Mouse (Mus musculus) adrenal gland, postnatal 36 days (tissue): ENCODE measurements around the gene Rhbdl2. TPM values are rescaled to one million over a fixed set of nuclear protein-coding genes. Genes with fewer than 3 reads are reported as not detected.

Source experiments
- DNase-seq, 2 experiments: peaks; one replicate each; pipeline ENCODE4 v3.0.0; 2021; ENCODE audit warnings: mixed read lengths in 1 of 2
- total RNA-seq, 2 experiments: library from RNA; stranded (reverse); gene quantifications; 2 replicates each; pipeline ENCODE4 v1.2.3; 2021

Rhbdl2 gene
- total RNA-seq, 2 experiments from 2014 or later: 1.1 to 2.7 TPM

DNA sequence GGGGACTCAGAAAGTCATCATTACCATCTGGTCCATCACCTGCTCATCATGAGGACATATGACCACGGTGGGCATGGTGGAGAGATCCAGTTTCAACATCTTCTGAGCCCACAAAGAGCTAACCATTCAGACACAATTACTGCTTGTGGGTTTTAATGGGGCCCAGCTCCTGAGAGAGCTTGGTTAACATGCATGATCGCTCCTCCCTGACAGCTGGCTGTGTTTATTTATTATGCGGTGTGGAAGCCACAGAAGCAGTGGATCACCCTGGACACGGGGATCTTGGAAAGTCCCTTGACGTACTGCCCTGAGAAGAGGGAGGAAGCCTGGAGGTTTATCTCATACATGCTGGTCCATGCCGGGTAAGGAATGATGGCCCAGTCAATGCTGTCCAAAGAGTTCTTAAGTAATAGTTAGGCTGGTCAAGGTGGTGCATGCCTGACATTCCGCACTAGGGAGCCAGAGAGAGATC lies 26.4 kb downstream of the Rhbdl2 start:
- DNase-seq: no peak

DNA sequence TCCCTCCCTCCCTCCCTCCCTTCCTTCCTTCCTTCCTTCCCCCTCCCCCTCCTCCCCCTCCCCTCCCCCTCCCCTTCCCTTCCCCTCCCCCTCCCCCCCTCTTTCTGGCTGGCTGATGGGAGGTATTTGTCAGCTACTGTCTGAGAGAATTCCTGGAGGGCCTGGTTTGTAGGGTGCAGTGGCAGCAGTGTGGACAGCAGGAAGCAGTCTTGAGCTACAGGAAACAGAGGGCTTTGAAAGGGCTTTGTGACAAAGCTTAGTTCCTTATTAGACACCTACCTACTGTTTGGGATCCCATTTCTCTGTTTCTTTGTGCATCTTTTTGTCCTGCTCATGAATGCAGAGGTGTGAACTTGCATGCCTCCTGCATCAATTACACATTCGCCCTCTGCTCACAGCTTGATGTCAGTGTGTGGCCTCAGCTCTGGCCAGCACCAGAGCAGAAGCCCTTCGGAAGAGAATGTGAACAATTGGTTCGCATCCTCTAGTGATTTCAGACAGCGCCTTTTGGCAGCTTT lies 31.5 kb downstream of the Rhbdl2 start:
- DNase-seq: peak in 1 of 2 experiments; percentile 13

DNA sequence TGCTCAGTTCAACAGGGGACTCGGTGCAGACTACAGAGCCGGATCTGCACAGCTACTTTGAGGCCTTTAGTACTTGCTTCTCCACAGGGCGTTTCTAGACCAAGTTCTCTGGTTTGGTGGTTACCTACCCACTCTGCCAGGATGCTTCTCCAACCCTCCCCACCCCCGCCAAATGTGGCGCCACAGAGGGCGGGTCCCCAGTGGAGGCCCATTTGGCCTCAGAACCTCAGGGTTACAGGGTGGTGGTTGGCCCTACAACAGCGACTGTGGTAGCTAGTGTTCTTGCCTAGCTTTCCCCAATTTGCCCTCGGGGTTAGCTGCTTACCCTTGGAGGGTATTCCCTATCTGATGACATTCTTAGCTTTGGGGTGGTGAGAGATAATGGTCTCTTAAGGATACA lies 54.5 kb downstream of the Rhbdl2 start:
- no peak for DNase-seq

DNA sequence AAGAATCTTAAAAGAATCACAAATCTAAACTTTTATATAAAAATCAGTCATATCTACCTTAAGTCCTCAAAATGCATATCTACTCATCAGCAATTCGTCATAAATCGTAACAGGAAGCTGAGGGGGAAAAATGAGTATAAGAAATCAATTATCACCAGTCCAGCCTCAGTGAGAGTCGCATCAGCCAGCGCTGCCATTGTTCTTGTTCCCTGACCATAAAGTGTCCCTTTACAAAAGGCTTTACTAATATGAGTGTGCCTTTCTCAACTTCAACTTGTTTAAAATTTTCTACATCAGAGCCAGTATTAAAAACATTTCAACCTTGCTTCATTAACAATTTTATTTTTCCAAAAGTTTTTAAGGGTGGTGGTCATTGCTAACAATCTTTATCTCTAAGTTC lies 69.2 kb downstream of the Rhbdl2 start:
- no peak for DNase-seq

DNA sequence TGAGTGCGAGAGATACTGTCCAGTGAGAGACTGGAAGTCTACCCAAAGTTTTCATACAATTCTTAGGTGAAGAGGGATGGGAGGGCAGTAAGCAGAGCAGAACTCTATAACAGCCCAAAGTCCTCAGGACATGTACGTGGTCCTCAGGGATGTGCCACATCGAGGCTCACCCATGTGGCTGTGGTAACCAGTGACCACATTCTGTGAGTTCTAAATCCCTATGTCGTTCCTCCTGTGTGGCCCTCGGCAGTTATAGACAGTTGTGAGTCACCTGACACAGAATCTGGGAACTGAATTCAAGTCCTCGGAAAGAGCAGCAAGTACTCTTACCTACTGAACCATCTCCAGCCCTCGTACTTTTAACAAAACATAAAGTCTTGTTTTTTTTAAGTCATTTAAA lies 70.4 kb downstream of the Rhbdl2 start:
- no peak for DNase-seq

DNA sequence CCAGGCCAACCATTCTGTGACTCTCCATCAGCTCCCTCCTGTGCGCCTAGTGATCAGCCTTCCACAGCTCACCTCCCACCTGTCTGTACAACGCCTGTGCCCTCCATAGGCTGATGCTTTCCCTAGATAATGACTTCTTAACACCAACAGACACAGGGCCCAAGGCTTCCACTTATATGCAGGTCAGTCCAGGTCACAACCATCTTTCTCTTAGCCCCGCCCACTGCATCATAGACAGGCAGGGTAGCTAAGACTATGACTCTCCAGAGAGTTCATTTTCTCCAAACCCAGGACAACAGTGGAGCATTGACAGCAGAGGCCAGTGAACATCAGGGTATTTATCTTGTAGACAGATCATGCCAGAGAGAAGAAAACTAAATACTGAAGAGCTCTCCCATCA lies 71.7 kb downstream of the Rhbdl2 start, which contains the start of gene 4933427I04Rik:
TSS of gene 4933427I04Rik (plus strand) at position 301 of the 400 bp plus-strand sequence.
- DNase-seq: no peak

DNA sequence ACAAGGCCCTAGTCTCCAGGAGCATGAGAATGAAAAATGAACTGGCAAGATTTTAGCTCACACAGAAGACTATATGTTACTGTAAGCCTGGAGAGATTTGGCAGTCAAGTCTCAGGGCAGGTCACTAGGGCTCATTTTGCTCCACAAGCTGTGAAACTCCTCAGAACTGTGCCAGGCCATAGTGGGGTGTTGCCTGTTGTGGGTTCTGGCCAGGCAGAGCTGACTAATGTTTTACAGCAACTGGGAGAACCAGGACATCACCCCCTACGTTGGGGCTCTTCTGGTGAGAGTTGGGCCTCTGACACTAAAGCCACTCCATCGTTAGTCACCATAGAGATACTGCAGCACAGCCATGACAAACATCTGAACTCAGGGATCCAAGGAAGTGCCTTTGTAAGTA lies 72.1 kb downstream of the Rhbdl2 start:
- DNase-seq: no peak

DNA sequence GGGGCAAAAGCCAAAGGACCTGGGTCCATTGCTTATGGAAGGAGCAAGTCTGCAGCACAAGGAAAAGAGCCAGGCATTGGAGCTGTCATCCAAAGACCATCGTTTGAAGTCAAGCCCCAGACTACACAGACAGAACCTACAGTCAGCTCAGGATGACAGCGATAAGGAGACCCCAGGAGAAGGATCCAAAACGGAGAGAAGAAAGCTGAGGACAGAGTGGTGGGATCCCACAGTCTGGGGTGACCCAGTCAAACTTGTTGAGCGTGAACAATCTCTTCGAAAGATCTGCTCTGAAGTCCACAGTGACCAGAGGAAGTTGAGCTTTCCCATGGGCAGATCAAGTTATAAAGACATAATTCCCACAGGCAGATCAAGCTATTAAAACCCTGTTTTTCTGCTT lies 72.9 kb downstream of the Rhbdl2 start:
- no peak for DNase-seq

Other genes with a start within 250 kb of the Rhbdl2 start
- gene Macf1, start 103.5 kb upstream of the Rhbdl2 start, total RNA-seq: 100 to 1,000 TPM; 150 to 174 TPM
- 100 to 1,000 TPM; 236 to 258 TPM for gene Ndufs5, start 69.7 kb upstream of the Rhbdl2 start, total RNA-seq
- 10 to 100 TPM; 62.6 to 74.8 TPM for gene Akirin1, start 37.5 kb upstream of the Rhbdl2 start, total RNA-seq
- gene 4933427I04Rik, start 71.8 kb downstream of the Rhbdl2 start, total RNA-seq: not detected
- 10 to 100 TPM; 37.6 to 50.0 TPM for gene Mycbp, start 117.0 kb downstream of the Rhbdl2 start, total RNA-seq
- 10 to 100 TPM; 80.5 to 87.4 TPM for gene Rragc, start 129.6 kb downstream of the Rhbdl2 start, total RNA-seq
- not detected for gene 4930535I16Rik, start 130.1 kb downstream of the Rhbdl2 start, total RNA-seq